Mouse (Mus musculus) megakaryocyte, embryonic 14.5 days (primary cell): ENCODE measurements around the gene Serpina3n.

Experiments used
- FLI1 ChIP-seq: IDR thresholded peaks from 2 replicates; pipeline ENCODE4 v1.6.1; 2012; ENCODE audit warnings: low read length, inconsistent platforms, mixed read lengths
- GATA1 ChIP-seq: IDR thresholded peaks from 3 replicates; pipeline ENCODE4 v1.6.1; 2012; ENCODE audit warnings: mixed read lengths, low read length, inconsistent platforms, borderline replicate concordance

- no peak for TF ChIP-seq GATA1
- TF ChIP-seq FLI1, result no peak
Measured at GRCm38 (mm10) chr12:104440087-104440760, 33.7 kb downstream of the Serpina3n start.
